Mouse (Mus musculus): ENCODE results near the gene Atp5h. TPM values are rescaled to one million over a fixed set of nuclear protein-coding genes. Genes with fewer than 3 reads are reported as not detected.

The Atp5h gene
- polyA plus RNA-seq, 1 experiment from 2014 or later: 931 TPM

GRCm38 (mm10) chr11:115367395-115367944, 52.3 kb downstream of the Atp5h start, which contains the start of gene Hid1:
TSS of gene Hid1 (minus strand) at chr11:115367756.
- Histone ChIP-seq H3K4me2 (ENCODE audit: low read depth, low read length) (peak within 1 kb of the TSS; percentile 86), H3K4me3 (ENCODE audit: low read depth, low read length) (peak within 1 kb of the TSS; percentile 46), H3K4me1 (ENCODE audit: control insufficient read depth, insufficient read depth, low read length) (peaks cover 8% of the 10 kb centered on the region), H3K27me3 (ENCODE audit: control insufficient read depth, insufficient read depth, low read length) (peaks cover 24% of the 10 kb centered on the region), H3K9me3 (replicated peaks; ENCODE audit: control insufficient read depth, low read length) (no peaks in the 10 kb centered on the region), H3K27ac (replicated peaks; ENCODE audit: low read depth, low read length) (no peak within 1 kb of the TSS), H3K9ac (replicated peaks; ENCODE audit: low read length) (peak within 1 kb of the TSS; percentile 43), H3K36me3 (replicated peaks; ENCODE audit: control insufficient read depth, insufficient read depth, low read depth, low read length) (no peaks in the 10 kb centered on the region)
- peak; percentile 35; the same call in 1 of the 2 replicates for ATAC-seq (replicated peaks; ENCODE audit: insufficient number of reproducible peaks, low FRiP score, low TSS enrichment, low read depth)
- WGBS: under 1% methylated on average over 39 of the region's 39 CpGs
- peak; percentile 78 for DNase-seq (ENCODE audit: low spot score)

- Histone ChIP-seq H3K9ac (replicated peaks; ENCODE audit: low read length) (peak overlapping the region; percentile 43), H3K4me1 (ENCODE audit: control insufficient read depth, insufficient read depth, low read length) (peaks cover 8% of the 10 kb centered on the region), H3K27me3 (ENCODE audit: control insufficient read depth, insufficient read depth, low read length) (peaks cover 24% of the 10 kb centered on the region), H3K4me3 (ENCODE audit: low read depth, low read length) (peak overlapping the region; percentile 46), H3K27ac (replicated peaks; ENCODE audit: low read depth, low read length) (no peak overlapping the region), H3K4me2 (ENCODE audit: low read depth, low read length) (peak overlapping the region; percentile 86), H3K9me3 (replicated peaks; ENCODE audit: control insufficient read depth, low read length) (no peaks in the 10 kb centered on the region), H3K36me3 (replicated peaks; ENCODE audit: control insufficient read depth, insufficient read depth, low read depth, low read length) (no peaks in the 10 kb centered on the region)
- ATAC-seq (replicated peaks; ENCODE audit: insufficient number of reproducible peaks, low FRiP score, low TSS enrichment, low read depth): no peak
- no peak for DNase-seq (ENCODE audit: low spot score)
- WGBS: 2% methylated on average over 26 of the region's 28 CpGs
Measured at GRCm38 (mm10) chr11:115366706-115367394, 52.9 kb downstream of the Atp5h start.

- no peak overlapping the region; the same call in 1 of the 2 replicates for H3K4me2 ChIP-seq (ENCODE audit: low read depth, low read length)
- no peaks in the 10 kb centered on the region for H3K36me3 ChIP-seq (replicated peaks; ENCODE audit: control insufficient read depth, insufficient read depth, low read depth, low read length)
- H3K9ac ChIP-seq (replicated peaks; ENCODE audit: low read length): no peak overlapping the region
- WGBS: 31% methylated on average over 7 of the region's 7 CpGs
- ATAC-seq (replicated peaks; ENCODE audit: insufficient number of reproducible peaks, low FRiP score, low TSS enrichment, low read depth) (no peak), DNase-seq (ENCODE audit: low spot score) (no peak)
- no peaks in the 10 kb centered on the region for H3K9me3 ChIP-seq (replicated peaks; ENCODE audit: control insufficient read depth, low read length)
- peaks cover 22% of the 10 kb centered on the region for H3K27me3 ChIP-seq (ENCODE audit: control insufficient read depth, insufficient read depth, low read length)
- H3K27ac ChIP-seq (replicated peaks; ENCODE audit: low read depth, low read length): no peak overlapping the region
- peak overlapping the region; percentile 46; the same call in 1 of the 2 replicates for H3K4me3 ChIP-seq (ENCODE audit: low read depth, low read length)
- H3K4me1 ChIP-seq (ENCODE audit: control insufficient read depth, insufficient read depth, low read length): peaks cover 8% of the 10 kb centered on the region
Measured at GRCm38 (mm10) chr11:115366039-115366705, 53.6 kb downstream of the Atp5h start.

Small RNAs within 50 kb of the gene (microRNA-seq; reads per million reads assigned to microRNA genes)
- gene Mir3968 (ENCODE audit: borderline number of aligned reads): 1.9 reads per million

Other genes starting within 250 kb of the Atp5h start
- 6.9 and 7.7 TPM in 2 replicates for gene Tmem104, start 232.5 kb downstream of the Atp5h start, polyA plus RNA-seq (2014; fragmentation: Nextera tagmentation; extraction: Ambion mirVana)
- gene Nat9, start 232.1 kb downstream of the Atp5h start, polyA plus RNA-seq (2014; fragmentation: Nextera tagmentation; extraction: Ambion mirVana): 15.5 and 19.5 TPM in 2 replicates
- gene Grin2c, start 152.7 kb downstream of the Atp5h start, polyA plus RNA-seq (2014; fragmentation: Nextera tagmentation; extraction: Ambion mirVana): 0.04 and 0.06 TPM in 2 replicates
- 12.4 and 12.5 TPM in 2 replicates for gene Fdxr, start 142.9 kb downstream of the Atp5h start, polyA plus RNA-seq (2014; fragmentation: Nextera tagmentation; extraction: Ambion mirVana)
- 0.14 and 0.28 TPM in 2 replicates for gene Fads6, start 122.3 kb downstream of the Atp5h start, polyA plus RNA-seq (2014; fragmentation: Nextera tagmentation; extraction: Ambion mirVana)
- gene Otop2, start 112.8 kb downstream of the Atp5h start, polyA plus RNA-seq (2014; fragmentation: Nextera tagmentation; extraction: Ambion mirVana): not detected in 2 replicates
- not detected in 2 replicates for gene Ush1g, start 97.9 kb downstream of the Atp5h start, polyA plus RNA-seq (2014; fragmentation: Nextera tagmentation; extraction: Ambion mirVana)
- gene Otop3, start 85.2 kb downstream of the Atp5h start, polyA plus RNA-seq (2014; fragmentation: Nextera tagmentation; extraction: Ambion mirVana): not detected in 2 replicates
- 6.9 and 7.1 TPM in 2 replicates for gene Hid1, start 52.2 kb downstream of the Atp5h start, polyA plus RNA-seq (2014; fragmentation: Nextera tagmentation; extraction: Ambion mirVana)
- gene Cdr2l, start 38.0 kb downstream of the Atp5h start, polyA plus RNA-seq (2014; fragmentation: Nextera tagmentation; extraction: Ambion mirVana): 15.2 and 15.7 TPM in 2 replicates
- 217 and 221 TPM in 2 replicates for gene Mrpl58, start 16.2 kb downstream of the Atp5h start, polyA plus RNA-seq (2014; fragmentation: Nextera tagmentation; extraction: Ambion mirVana)
- 18.8 and 21.0 TPM in 2 replicates for gene Kctd2, start 166 bp upstream of the Atp5h start, polyA plus RNA-seq (2014; fragmentation: Nextera tagmentation; extraction: Ambion mirVana)
- not detected in 2 replicates for gene Trim80, start 20.6 kb upstream of the Atp5h start, polyA plus RNA-seq (2014; fragmentation: Nextera tagmentation; extraction: Ambion mirVana)
- 0.22 TPM in 1 of 2 replicates, not detected in the other for gene Slc16a5, start 42.5 kb upstream of the Atp5h start, polyA plus RNA-seq (2014; fragmentation: Nextera tagmentation; extraction: Ambion mirVana)
- 8.1 and 8.7 TPM in 2 replicates for gene Armc7, start 55.7 kb upstream of the Atp5h start, polyA plus RNA-seq (2014; fragmentation: Nextera tagmentation; extraction: Ambion mirVana)
- 67.4 and 70.7 TPM in 2 replicates for gene Nt5c, start 71.9 kb upstream of the Atp5h start, polyA plus RNA-seq (2014; fragmentation: Nextera tagmentation; extraction: Ambion mirVana)
- gene Jpt1, start 94.4 kb upstream of the Atp5h start, polyA plus RNA-seq (2014; fragmentation: Nextera tagmentation; extraction: Ambion mirVana): 654 and 692 TPM in 2 replicates
- gene Sumo2, start 116.3 kb upstream of the Atp5h start, polyA plus RNA-seq (2014; fragmentation: Nextera tagmentation; extraction: Ambion mirVana): 1,638 and 1,712 TPM in 2 replicates
- gene Nup85, start 144.5 kb upstream of the Atp5h start, polyA plus RNA-seq (2014; fragmentation: Nextera tagmentation; extraction: Ambion mirVana): 204 and 210 TPM in 2 replicates
- 110 and 114 TPM in 2 replicates for gene Mrps7, start 184.0 kb upstream of the Atp5h start, polyA plus RNA-seq (2014; fragmentation: Nextera tagmentation; extraction: Ambion mirVana)
- 13.6 and 17.0 TPM in 2 replicates for gene Gga3, start 184.1 kb upstream of the Atp5h start, polyA plus RNA-seq (2014; fragmentation: Nextera tagmentation; extraction: Ambion mirVana)
- gene Mif4gd, start 193.0 kb upstream of the Atp5h start, polyA plus RNA-seq (2014; fragmentation: Nextera tagmentation; extraction: Ambion mirVana): 15.8 and 18.2 TPM in 2 replicates
- gene Slc25a19, start 208.3 kb upstream of the Atp5h start, polyA plus RNA-seq (2014; fragmentation: Nextera tagmentation; extraction: Ambion mirVana): 19.9 and 20.2 TPM in 2 replicates

Measured in embryonic facial prominence, embryonic 11.5 days (tissue).